Mouse (Mus musculus): ENCODE measurements around the gene Acox3. TPM values are rescaled to one million over a fixed set of nuclear protein-coding genes. Genes with fewer than 3 reads are reported as not detected.
"Not testable (repeated sequence)": the region's sequence is repeated elsewhere in the genome, so short reads cannot be mapped to it uniquely, and the experiment has no call there.

The Acox3 gene
- total RNA-seq, 2 experiments from 2014 or later: 7.4 to 22.1 TPM

- peak; percentile 96 for ATAC-seq (replicated peaks; ENCODE audit: low FRiP score, poor library complexity, severe bottlenecking)
These were observed 7.9 kb upstream of the Acox3 start, which contains the start of gene Trmt44 for GRCm38 (mm10) chr5:35574653-35575599. Trmt44 (minus strand) TSS chr5:35575070.

- ATAC-seq (replicated peaks; ENCODE audit: low FRiP score, poor library complexity, severe bottlenecking): no peak
These were observed 6.3 kb upstream of the Acox3 start for GRCm38 (mm10) chr5:35576409-35577020.

DNA sequence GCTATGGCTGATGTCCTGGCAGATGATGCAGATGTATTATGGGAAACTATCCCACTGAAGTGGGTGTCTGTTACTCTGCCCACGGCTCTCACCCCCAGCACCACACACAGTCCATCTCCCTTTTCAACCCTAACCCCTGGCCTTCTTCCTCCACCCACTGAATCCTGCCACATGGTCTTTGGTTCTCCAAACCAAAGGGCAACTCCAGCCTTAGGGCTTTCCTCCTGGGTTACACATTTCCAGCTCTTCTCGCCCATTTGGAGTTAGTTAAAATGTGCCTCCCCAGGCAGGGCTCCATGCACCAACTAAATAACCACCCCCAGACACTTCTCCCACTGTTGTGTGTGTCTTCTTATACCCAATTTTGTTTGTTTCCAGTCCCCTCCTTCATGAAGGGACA is 4.4 kb upstream of the Acox3 start:
- ATAC-seq (replicated peaks; ENCODE audit: low FRiP score, poor library complexity, severe bottlenecking): no peak

DNA sequence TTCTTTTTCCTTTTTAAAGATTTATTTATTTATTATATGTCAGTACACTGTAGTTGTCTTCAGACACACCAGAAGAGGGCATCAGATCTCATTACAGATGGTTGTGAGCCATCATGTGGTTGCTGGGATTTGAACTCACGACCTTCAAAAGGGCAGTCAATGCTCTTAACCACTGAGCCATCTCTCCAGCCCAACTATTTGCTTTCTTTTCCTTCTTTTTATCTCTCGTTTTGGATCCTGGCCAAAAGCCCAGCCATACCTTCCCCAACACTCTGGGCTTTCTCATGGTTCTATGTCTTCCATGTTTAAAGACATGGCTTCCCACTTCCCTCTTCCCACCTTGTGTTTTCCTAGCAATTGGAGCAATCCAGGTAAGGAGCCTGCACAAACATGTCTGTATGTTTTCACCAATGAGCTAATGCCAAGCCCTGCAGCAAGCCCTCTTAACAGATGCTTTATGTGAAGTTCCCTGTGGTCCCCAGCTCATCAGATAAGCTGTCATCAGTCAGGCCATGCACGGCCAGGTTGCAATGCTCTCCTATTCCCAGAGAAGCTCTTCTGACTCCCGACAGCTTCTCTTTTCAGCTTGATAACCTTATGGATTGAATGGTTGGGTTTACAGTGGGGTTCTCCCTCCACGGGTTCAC is 3.5 kb upstream of the Acox3 start:
- no peak for ATAC-seq (replicated peaks; ENCODE audit: low FRiP score, poor library complexity, severe bottlenecking)

- ATAC-seq (replicated peaks; ENCODE audit: low FRiP score, poor library complexity, severe bottlenecking): no peak
These were observed 2.5 kb upstream of the Acox3 start for GRCm38 (mm10) chr5:35580156-35580922.

DNA sequence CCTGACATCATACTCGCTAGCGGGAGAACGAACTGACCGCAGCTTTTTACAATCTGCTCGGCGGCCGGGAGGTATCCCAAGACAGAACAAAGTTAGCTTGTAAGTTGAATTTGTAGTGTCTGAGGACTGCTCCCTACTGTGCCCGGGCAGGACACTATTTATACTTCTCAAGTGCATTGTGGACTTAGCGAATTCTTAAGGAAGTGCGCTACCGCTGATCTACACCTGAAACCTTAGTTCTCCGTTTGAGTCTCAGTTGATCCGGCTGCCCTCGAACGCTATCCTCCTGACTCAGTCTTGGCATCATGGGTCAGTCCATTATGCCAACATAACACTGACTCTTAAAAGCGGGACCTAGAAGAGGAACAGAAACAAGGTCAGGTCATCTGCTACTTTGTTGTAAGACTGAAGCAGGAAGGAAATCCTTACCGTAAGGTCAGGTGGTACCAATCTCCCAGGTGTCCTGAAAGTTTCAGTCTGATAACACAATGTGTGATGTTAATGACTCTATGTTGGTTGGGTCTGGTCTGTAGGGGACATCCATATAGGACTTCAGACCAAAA is 462 bp downstream of the Acox3 start:
- peak; percentile 48 for ATAC-seq (replicated peaks; ENCODE audit: low FRiP score, poor library complexity, severe bottlenecking)

DNA sequence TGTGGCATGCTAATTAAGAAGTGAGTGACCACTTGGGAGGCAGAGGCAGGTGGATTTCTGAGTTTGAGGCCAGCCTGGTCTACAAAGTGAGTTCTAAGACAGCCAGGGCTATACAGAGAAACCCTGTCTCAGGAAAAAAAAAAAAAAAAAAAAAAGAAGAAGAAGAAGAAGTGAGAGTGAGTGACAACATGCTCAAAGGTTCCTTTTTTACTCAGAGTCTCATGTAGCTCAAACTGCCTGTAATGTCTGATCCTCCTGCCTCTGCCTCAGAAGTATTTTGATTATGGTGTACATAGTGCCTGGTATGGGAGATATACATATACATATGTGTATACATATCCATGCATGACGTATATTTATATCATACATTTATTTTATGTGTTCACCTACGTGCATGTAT is 1.4 kb downstream of the Acox3 start:
- ATAC-seq (replicated peaks; ENCODE audit: low FRiP score, poor library complexity, severe bottlenecking): not testable (repeated sequence)

DNA sequence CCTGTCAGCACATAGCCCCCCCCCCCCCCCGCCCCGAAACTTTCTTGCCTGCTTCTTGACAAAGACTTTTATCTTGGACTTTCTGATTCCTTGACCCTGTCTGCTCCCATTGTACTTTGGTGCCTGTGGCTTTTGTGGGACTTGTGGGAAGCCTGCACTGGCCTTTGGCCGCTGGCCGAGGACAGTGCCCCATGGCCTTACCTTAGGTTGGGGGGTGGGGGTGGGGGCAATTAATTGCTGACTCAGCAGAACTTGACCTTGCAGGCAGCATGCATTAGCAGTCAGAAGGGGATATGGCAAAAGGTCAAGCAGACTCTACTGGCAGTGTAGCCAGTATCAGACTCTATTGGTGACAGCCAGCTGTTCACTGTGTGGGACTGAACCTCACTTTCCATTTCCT is 8.7 kb downstream of the Acox3 start:
- no peak for ATAC-seq (replicated peaks; ENCODE audit: low FRiP score, poor library complexity, severe bottlenecking)

DNA sequence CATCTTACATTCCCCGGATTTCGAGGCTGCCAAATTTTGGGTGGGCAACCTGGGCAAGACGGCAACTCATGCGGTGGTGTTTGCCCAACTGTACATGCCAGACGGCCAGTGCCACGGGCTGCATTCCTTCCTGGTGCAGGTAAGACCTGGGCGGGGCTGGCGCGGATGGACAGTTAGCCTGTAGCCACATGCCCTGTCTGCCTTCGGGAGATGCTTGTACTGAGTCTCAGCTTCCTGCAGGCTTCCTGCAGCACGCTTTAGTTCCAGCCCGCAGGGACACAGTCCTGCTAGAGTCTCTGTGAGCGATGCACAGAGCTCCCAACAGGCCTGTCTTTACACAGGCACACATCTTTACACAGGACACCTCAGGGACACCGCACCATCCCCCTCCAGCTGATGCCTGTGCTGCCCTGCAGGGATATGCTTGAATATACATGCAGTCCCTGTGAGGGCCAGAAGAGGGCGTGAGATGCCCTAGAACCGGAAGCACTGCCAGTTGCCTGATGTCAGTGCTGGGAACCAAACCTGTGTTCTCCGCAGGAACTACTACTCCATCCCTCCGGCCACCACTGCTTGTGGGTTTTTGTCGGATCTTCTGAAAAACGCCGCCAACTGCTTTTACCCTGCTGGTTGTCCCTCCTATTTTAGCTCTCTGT is 9.4 kb downstream of the Acox3 start:
- ATAC-seq (replicated peaks; ENCODE audit: low FRiP score, poor library complexity, severe bottlenecking): 0 out of 2 replicates have a peak, but pooled peaks have one; percentile 41

DNA sequence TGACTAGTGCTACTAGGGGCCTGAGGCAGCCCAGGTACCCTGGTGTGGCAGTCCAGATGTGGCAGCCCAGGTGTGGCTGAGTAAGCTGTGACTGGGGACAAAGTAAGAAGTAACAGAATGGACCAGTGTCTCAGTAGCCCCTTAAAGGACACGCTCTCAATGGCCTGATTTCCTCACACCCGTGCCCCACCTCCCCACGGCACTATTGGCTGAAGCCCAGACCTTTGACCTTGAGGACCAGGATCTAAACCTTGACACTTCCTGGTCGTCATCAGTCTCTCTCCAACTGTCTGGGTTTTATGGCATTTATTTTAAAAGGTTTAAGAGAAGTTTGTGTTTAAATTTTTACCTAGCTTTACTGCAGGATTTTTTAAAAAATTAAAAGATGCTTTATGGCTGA is 10.0 kb downstream of the Acox3 start:
- ATAC-seq (replicated peaks; ENCODE audit: low FRiP score, poor library complexity, severe bottlenecking): no peak

DNA sequence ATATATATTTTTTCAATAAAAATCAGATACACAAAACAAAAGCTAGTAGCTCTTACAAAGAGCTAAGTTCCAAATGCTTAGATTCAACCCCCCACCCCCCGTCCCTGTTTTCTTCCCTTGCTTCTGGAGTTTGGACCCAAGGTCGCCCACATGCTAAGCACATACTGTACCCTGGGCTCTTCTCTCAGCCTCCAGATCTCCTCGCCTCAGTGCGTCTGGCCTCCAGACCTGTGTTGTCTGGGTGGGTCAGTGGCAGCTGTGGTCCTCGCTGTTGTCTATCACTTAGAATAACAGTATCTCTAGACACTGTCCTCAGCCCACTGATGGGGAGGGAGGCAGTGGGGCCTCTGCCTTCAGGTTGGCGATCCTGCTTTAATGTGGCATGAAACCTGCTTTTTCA is 10.4 kb downstream of the Acox3 start:
- ATAC-seq (replicated peaks; ENCODE audit: low FRiP score, poor library complexity, severe bottlenecking): no peak

DNA sequence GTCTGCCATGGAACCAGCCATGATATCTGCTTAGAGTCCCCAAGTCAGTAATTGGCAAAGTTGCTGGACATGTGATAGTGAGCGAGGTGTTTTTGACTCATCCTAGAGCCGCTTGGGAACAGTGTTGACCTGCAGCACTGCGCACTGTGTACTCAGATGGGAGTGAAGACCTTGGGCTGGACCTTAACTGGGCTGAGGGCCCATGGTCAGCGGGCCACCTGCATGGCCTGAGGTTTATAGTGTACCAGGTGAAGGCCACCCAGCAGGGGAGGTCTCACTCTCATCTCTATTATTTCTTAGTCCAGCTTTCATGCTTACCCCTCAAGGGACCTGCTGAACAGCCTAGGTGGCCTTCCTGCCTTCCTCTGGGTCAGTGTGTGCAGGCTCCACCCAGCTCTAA is 11.9 kb downstream of the Acox3 start:
- ATAC-seq (replicated peaks; ENCODE audit: low FRiP score, poor library complexity, severe bottlenecking): no peak

GRCm38 (mm10) chr5:35595706-35596105 is 12.9 kb downstream of the Acox3 start:
- peak; percentile 70 for ATAC-seq (replicated peaks; ENCODE audit: low FRiP score, poor library complexity, severe bottlenecking)

GRCm38 (mm10) chr5:35596169-35597160 is 13.6 kb downstream of the Acox3 start:
- no peak for ATAC-seq (replicated peaks; ENCODE audit: low FRiP score, poor library complexity, severe bottlenecking)

DNA sequence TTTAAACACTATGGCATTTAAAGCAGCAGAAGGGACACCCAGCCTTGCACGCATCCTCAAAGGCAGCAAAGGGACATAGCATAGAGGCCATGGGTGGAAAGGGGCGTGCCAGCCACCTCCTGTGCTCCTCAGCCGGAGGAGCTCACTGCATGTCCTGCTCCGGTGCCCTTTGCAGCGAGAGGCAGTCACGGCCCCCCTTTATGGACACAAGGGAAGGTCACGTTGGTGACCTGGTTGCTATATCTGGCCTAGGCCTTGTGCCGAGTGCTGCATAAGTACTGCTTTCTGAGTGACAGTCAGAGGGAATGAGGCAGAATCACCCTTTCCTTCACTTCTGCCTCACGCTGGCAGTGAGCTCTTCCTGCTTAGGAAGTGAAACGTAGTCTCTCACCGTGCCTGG is 17.4 kb downstream of the Acox3 start:
- no peak for ATAC-seq (replicated peaks; ENCODE audit: low FRiP score, poor library complexity, severe bottlenecking)

- ATAC-seq (replicated peaks; ENCODE audit: low FRiP score, poor library complexity, severe bottlenecking): no peak
These were observed 18.7 kb downstream of the Acox3 start for GRCm38 (mm10) chr5:35601526-35601925.

DNA sequence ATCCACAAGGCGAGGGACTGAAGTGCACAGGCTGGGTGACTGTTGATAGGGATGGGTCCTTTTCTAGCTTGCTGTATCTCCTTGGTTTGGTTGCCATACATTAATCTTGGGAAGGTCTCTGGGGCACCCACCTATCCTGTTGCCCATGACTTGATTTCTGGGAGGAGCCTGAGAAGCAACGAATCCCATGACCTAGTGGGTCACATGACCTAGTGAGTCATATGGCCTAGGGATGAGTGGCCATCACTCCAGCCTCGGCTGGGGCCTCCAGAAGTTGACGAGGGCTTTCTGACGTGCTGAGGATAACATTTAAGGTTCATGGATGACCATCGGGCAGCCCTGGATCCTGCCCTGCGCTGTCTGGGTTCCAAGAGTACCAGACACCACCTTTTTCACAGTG is 22.5 kb downstream of the Acox3 start:
- ATAC-seq (replicated peaks; ENCODE audit: low FRiP score, poor library complexity, severe bottlenecking): no peak

GRCm38 (mm10) chr5:35606800-35607199 is 24.0 kb downstream of the Acox3 start:
- ATAC-seq (replicated peaks; ENCODE audit: low FRiP score, poor library complexity, severe bottlenecking): no peak

All from erythroblast, adult 5-6 weeks (primary cell).